Mouse (Mus musculus): ENCODE results near the gene Eif4a1. TPM values are rescaled to one million over a fixed set of nuclear protein-coding genes. Genes with fewer than 3 reads are reported as not detected.

Eif4a1 gene
- polyA plus RNA-seq, 1 experiment from 2014 or later = 339 TPM

- 0 out of 2 replicates have a peak, but pooled peaks cover 2% of the 10 kb centered on the region for H3K4me1 ChIP-seq (replicated peaks; ENCODE audit: control insufficient read depth, insufficient read depth)
- peak; percentile 93 for ATAC-seq (ENCODE audit: low FRiP score, low TSS enrichment)
- peak within 1 kb of the TSS; percentile 44 for H3K4me2 ChIP-seq (replicated peaks; ENCODE audit: low read depth)
- peak within 1 kb of the TSS; percentile 53 for H3K4me3 ChIP-seq (ENCODE audit: low read depth, low read length)
- H3K27me3 ChIP-seq (ENCODE audit: control insufficient read depth, insufficient read depth, low read length) = no peaks in the 10 kb centered on the region
- DNase-seq (ENCODE audit: low spot score) = peak; percentile 95
- peak within 1 kb of the TSS; percentile 96 for H3K27ac ChIP-seq (replicated peaks)
- H3K36me3 ChIP-seq (ENCODE audit: control insufficient read depth, insufficient read depth, low read length) = peaks cover 7% of the 10 kb centered on the region
- H3K9me3 ChIP-seq (ENCODE audit: control insufficient read depth, low read length) = no peaks in the 10 kb centered on the region
- TF ChIP-seq CTCF (IDR thresholded peaks at IDR 0.05; ENCODE audit: low read depth) (peak; percentile 65), EP300 (optimal IDR thresholded peaks at IDR 0.05) (peak; percentile 80)
- H3K9ac ChIP-seq (ENCODE audit: low read length) = peak within 1 kb of the TSS; percentile 65
- under 1% methylated on average over 48 of the region's 48 CpGs for WGBS
Observed at GRCm38 (mm10) chr11:69662213-69662966, 9.8 kb downstream of the Eif4a1 start, which contains the start of gene Mpdu1. TSS of gene Mpdu1 (minus strand) at chr11:69662642.

GRCm38 (mm10) chr11:69661221-69661881, 10.9 kb downstream of the Eif4a1 start:
- Histone ChIP-seq H3K9me3 (ENCODE audit: control insufficient read depth, low read length) (no peaks in the 10 kb centered on the region), H3K27me3 (ENCODE audit: control insufficient read depth, insufficient read depth, low read length) (no peaks in the 10 kb centered on the region), H3K27ac (replicated peaks) (peak overlapping the region; percentile 96), H3K9ac (ENCODE audit: low read length) (peak overlapping the region; percentile 65), H3K4me3 (ENCODE audit: low read depth, low read length) (peak overlapping the region; percentile 53), H3K4me2 (replicated peaks; ENCODE audit: low read depth) (peak overlapping the region; percentile 44), H3K36me3 (ENCODE audit: control insufficient read depth, insufficient read depth, low read length) (peaks cover 8% of the 10 kb centered on the region), H3K4me1 (replicated peaks; ENCODE audit: control insufficient read depth, insufficient read depth) (0 out of 2 replicates have a peak, but pooled peaks cover 2% of the 10 kb centered on the region)
- DNase-seq (ENCODE audit: low spot score) = no peak
- TF ChIP-seq CTCF (IDR thresholded peaks at IDR 0.05; ENCODE audit: low read depth) (peak; percentile 15; the same call in 1 of the 2 replicates), EP300 (optimal IDR thresholded peaks at IDR 0.05) (no peak)
- ATAC-seq (ENCODE audit: low FRiP score, low TSS enrichment) = no peak
- WGBS = 51% methylated on average over 3 of the region's 3 CpGs

- H3K27me3 ChIP-seq (ENCODE audit: control insufficient read depth, insufficient read depth, low read length) = no peaks in the 10 kb centered on the region
- H3K4me2 ChIP-seq (replicated peaks; ENCODE audit: low read depth) = no peak overlapping the region
- no peak overlapping the region for H3K4me3 ChIP-seq (ENCODE audit: low read depth, low read length)
- no peaks in the 10 kb centered on the region for H3K4me1 ChIP-seq (replicated peaks; ENCODE audit: control insufficient read depth, insufficient read depth)
- no peaks in the 10 kb centered on the region for H3K9me3 ChIP-seq (ENCODE audit: control insufficient read depth, low read length)
- TF ChIP-seq EP300 (optimal IDR thresholded peaks at IDR 0.05) = no peak
- no peak for TF ChIP-seq CTCF (IDR thresholded peaks at IDR 0.05; ENCODE audit: low read depth)
- DNase-seq (ENCODE audit: low spot score) (no peak), ATAC-seq (ENCODE audit: low FRiP score, low TSS enrichment) (no peak)
- 75% methylated on average over 15 of the region's 15 CpGs for WGBS
- H3K9ac ChIP-seq (ENCODE audit: low read length) = no peak overlapping the region
- H3K27ac ChIP-seq (replicated peaks) = peak overlapping the region; percentile 86; the same call in 1 of the 2 replicates
- peaks cover 17% of the 10 kb centered on the region for H3K36me3 ChIP-seq (ENCODE audit: control insufficient read depth, insufficient read depth, low read length)
Observed at GRCm38 (mm10) chr11:69657462-69657881, 14.8 kb downstream of the Eif4a1 start.

- DNase-seq (ENCODE audit: low spot score) (peak; percentile 53), ATAC-seq (ENCODE audit: low FRiP score, low TSS enrichment) (no peak)
- peak overlapping the region; percentile 15; the same call in 1 of the 2 replicates for H3K4me3 ChIP-seq (ENCODE audit: low read depth, low read length)
- H3K4me2 ChIP-seq (replicated peaks; ENCODE audit: low read depth) = peak overlapping the region; percentile 48
- no peaks in the 10 kb centered on the region for H3K4me1 ChIP-seq (replicated peaks; ENCODE audit: control insufficient read depth, insufficient read depth)
- H3K27me3 ChIP-seq (ENCODE audit: control insufficient read depth, insufficient read depth, low read length) = no peaks in the 10 kb centered on the region
- peak overlapping the region; percentile 41; the same call in 1 of the 2 replicates for H3K9ac ChIP-seq (ENCODE audit: low read length)
- H3K27ac ChIP-seq (replicated peaks) = peak overlapping the region; percentile 86
- TF ChIP-seq CTCF (IDR thresholded peaks at IDR 0.05; ENCODE audit: low read depth) = peak; percentile 87
- TF ChIP-seq EP300 (optimal IDR thresholded peaks at IDR 0.05) = no peak
- WGBS = 54% methylated on average over 10 of the region's 10 CpGs
- no peaks in the 10 kb centered on the region for H3K9me3 ChIP-seq (ENCODE audit: control insufficient read depth, low read length)
- H3K36me3 ChIP-seq (ENCODE audit: control insufficient read depth, insufficient read depth, low read length) = peaks cover 24% of the 10 kb centered on the region
Observed at GRCm38 (mm10) chr11:69656617-69657461, 15.4 kb downstream of the Eif4a1 start.

GRCm38 (mm10) chr11:69656065-69656455, 16.2 kb downstream of the Eif4a1 start:
- Histone ChIP-seq H3K4me1 (replicated peaks; ENCODE audit: control insufficient read depth, insufficient read depth) (no peaks in the 10 kb centered on the region), H3K9me3 (ENCODE audit: control insufficient read depth, low read length) (no peaks in the 10 kb centered on the region), H3K27me3 (ENCODE audit: control insufficient read depth, insufficient read depth, low read length) (no peaks in the 10 kb centered on the region), H3K9ac (ENCODE audit: low read length) (no peak overlapping the region; the same call in 1 of the 2 replicates), H3K4me2 (replicated peaks; ENCODE audit: low read depth) (peak overlapping the region; percentile 48), H3K4me3 (ENCODE audit: low read depth, low read length) (peak overlapping the region; percentile 27), H3K27ac (replicated peaks) (peak overlapping the region; percentile 86), H3K36me3 (ENCODE audit: control insufficient read depth, insufficient read depth, low read length) (peaks cover 29% of the 10 kb centered on the region)
- DNase-seq (ENCODE audit: low spot score) = no peak
- 59% methylated on average over 5 of the region's 5 CpGs for WGBS
- no peak for ATAC-seq (ENCODE audit: low FRiP score, low TSS enrichment)
- no peak for TF ChIP-seq EP300 (optimal IDR thresholded peaks at IDR 0.05)
- TF ChIP-seq CTCF (IDR thresholded peaks at IDR 0.05; ENCODE audit: low read depth) = no peak

Data from stomach, postnatal 0 days (tissue).